Mouse (Mus musculus) left cerebral cortex, adult 9 months (tissue): ENCODE results near the gene Olfr492.

Experiments used
- DNase-seq, 2 experiments: peaks; one replicate each; pipeline ENCODE4 v3.0.0; 2022; ENCODE audit warnings: low spot score in 2 of 2

The Olfr492 gene

DNA sequence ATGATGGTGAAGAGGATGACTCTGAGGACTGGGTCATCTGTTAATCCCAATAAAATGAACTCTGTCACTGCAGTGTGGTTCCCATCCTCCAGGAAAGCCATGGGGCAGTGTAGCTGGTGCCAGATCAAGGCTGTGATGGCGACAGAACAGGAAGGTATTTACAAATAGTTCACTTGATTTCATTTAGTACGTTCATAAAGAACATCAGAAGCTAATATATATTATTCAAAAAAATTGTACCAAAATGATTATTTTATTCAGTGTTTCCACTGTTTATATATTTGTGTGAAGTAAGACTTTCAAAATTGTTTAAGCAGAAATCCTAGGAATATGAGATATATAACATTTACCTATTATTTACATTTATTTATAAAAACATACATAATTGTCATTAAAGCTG lies at the start of gene Olfr492:
Olfr492 (minus strand) TSS at position 101 of the 400 bp plus-strand sequence.
- DNase-seq, result no peak

DNA sequence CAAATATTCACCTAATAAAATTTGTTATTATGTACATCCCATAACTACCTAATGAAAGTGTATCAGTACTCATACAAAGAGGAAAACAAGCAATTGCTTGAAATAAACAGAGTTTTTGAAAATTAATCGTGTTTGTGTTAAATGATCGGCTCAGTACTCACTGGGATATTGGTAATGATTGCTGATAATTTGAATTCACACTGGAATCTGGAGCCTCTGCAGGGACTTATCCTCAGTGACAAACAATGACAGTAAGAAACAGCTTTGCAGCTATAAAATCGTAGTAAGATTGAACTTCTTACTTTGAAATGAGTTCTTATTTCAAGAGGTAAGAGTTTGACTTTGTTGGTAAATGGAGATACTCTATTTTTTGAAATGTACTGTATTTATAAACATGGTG lies 41.6 kb upstream of the Olfr492 start, which contains the start of gene Olfr494:
Olfr494 (plus strand) TSS at position 301 of the 400 bp plus-strand sequence.
- DNase-seq, result no peak

DNA sequence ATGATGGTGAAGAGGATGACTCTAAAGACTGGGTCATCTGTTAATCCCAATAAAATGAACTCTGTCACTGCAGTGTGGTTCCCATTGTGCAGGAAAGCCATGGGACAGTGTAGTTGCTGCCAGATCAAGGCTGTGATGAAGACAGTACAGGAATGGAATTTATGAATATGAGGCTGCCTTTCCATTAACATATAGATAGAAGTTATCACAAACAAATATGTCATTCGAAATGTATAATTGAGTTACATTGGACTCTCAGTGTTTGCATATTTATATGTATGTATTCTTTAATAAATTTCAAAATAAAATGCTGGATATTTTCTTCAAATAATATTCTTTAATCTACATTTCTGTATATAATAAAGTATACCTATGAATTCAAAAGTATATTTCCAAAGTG lies 23.4 kb upstream of the Olfr492 start, which contains the start of gene Olfr493:
Olfr493 (minus strand) TSS at position 101 of the 400 bp plus-strand sequence.
- DNase-seq, result no peak

DNA sequence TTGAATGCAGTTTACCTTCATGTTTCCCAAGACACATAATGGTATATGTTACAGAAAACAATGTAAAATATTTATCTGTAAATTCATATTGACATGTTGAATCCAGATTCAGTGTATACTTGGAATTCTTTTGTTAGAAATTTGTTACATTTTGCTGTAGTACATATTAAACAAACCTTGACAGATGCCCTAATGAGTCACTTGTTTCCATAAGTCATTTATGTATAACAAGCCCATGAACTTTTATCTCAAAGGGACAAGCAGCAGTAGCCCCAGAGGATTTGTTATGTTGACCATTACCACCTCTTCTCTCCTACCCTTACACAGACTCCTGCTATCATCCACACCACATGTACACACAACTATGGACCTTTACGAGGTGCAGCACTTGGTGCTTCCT lies 10.3 kb downstream of the Olfr492 start, which contains the start of gene Olfr491:
Olfr491 (plus strand) TSS at position 301 of the 400 bp plus-strand sequence.
- DNase-seq, result no peak

DNA sequence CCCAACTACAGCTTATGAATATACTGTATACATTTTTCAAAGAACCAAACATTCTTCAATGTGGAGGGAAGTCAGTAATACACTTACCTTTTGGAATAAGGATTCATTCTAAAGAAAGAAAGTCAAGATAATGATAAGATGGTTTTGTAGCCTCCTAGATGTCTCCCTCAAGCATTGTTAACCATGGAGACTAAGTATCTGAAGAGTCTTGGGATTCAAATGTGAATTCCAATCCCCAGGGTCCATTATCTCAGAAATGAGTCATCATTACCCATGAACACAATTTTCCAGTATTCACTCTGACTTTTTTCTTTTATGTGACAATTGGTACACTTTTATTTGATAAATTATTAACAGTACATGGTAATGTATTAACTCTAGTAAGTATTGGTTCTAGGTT lies 34.6 kb downstream of the Olfr492 start, which contains the start of gene Olfr490:
Olfr490 (minus strand) TSS at position 101 of the 400 bp plus-strand sequence.
- no peak for DNase-seq
